Mouse (Mus musculus): ENCODE data around the gene Hhat.
A peak's percentile ranks its signal among the peaks of the same experiment; 100 is the strongest.

- no peak for TF ChIP-seq EP300 (IDR thresholded peaks at IDR 0.05; ENCODE audit: low read depth in 1 of 2, low read length in 2 of 2)
- TF ChIP-seq MXI1 (IDR thresholded peaks at IDR 0.05; ENCODE audit: low read depth, low read length) = no peak
- TF ChIP-seq ELF1 (IDR thresholded peaks at IDR 0.05; ENCODE audit: low read depth, low read length) = no peak
- peak; percentile 20 for TF ChIP-seq RAD21 (IDR thresholded peaks at IDR 0.05; ENCODE audit: low read depth, low read length)
- peak in 1 of 3 experiments; percentile 23; a peak in 2 of 6 replicates for TF ChIP-seq CTCF (IDR thresholded peaks at IDR 0.05 in 2 of 3, conservative IDR thresholded peaks at IDR 0.05 in 1 of 3; ENCODE audit: control insufficient read depth in 1 of 3, insufficient read depth in 1 of 3, low read depth in 2 of 3, low read length in 3 of 3, poor library complexity in 1 of 3, severe bottlenecking in 1 of 3)
- no peak for TF ChIP-seq MAFK (IDR thresholded peaks at IDR 0.05; ENCODE audit: borderline replicate concordance, low read depth, low read length)
- no peak for TF ChIP-seq USF1 (IDR thresholded peaks at IDR 0.05; ENCODE audit: low read depth, low read length)
- no peak for TF ChIP-seq UBTF (IDR thresholded peaks at IDR 0.05; ENCODE audit: borderline replicate concordance, insufficient read depth, low read depth, low read length)
- TF ChIP-seq TAL1 (IDR thresholded peaks at IDR 0.05; ENCODE audit: low read length) = no peak
- no peak for TF ChIP-seq MAX (IDR thresholded peaks at IDR 0.05; ENCODE audit: low read length)
- TF ChIP-seq POLR2A (IDR thresholded peaks at IDR 0.05; ENCODE audit: control insufficient read depth in 1 of 2, insufficient read depth in 1 of 2, low read depth in 1 of 2, low read length in 2 of 2, poor library complexity in 1 of 2) = no peak
Observed at GRCm38 (mm10) chr1:192765531-192765930, 5.5 kb downstream of the Hhat start.

Measured in MEL (cell line).